Mouse (Mus musculus) mature B cell (primary cell): Measurements from ENCODE around the gene Cdk6.
"Not testable (repeated sequence)": the region's sequence is repeated elsewhere in the genome, so short reads cannot be mapped to it uniquely, and the experiment has no call there.

ENCODE experiments used
- in situ Hi-C: fragments of 300-500 bp; cut with MboI; formaldehyde crosslinking; loops from 2 replicates; pipeline ENCODE4 v1.14.3; 2019

Cdk6 gene

GRCm38 (mm10) chr5:3433131-3433700 is 91.9 kb downstream of the Cdk6 start:
- in situ Hi-C loops = not testable (repeated sequence)

- in situ Hi-C loops = not testable (repeated sequence)
These were observed 92.8 kb downstream of the Cdk6 start for GRCm38 (mm10) chr5:3434105-3434504.

- in situ Hi-C loops = not testable (repeated sequence)
These were observed 97.2 kb downstream of the Cdk6 start for GRCm38 (mm10) chr5:3438453-3439003.

GRCm38 (mm10) chr5:3439386-3439785 is 98.1 kb downstream of the Cdk6 start:
- in situ Hi-C loops = not testable (repeated sequence)

- in situ Hi-C loops = not testable (repeated sequence)
These were observed 101.2 kb downstream of the Cdk6 start for GRCm38 (mm10) chr5:3442524-3442923.

- in situ Hi-C loops = not testable (repeated sequence)
These were observed 109.9 kb downstream of the Cdk6 start for GRCm38 (mm10) chr5:3451233-3451632.

- in situ Hi-C loops = not testable (repeated sequence)
These were observed 112.7 kb downstream of the Cdk6 start for GRCm38 (mm10) chr5:3453946-3454345.

- in situ Hi-C loops = no loop called here
These were observed 119.6 kb downstream of the Cdk6 start for GRCm38 (mm10) chr5:3460907-3461306.

- in situ Hi-C loops = no loop called here
These were observed 120.1 kb downstream of the Cdk6 start for GRCm38 (mm10) chr5:3461401-3461800.

GRCm38 (mm10) chr5:3462897-3463757 is 121.8 kb downstream of the Cdk6 start:
- in situ Hi-C loops = no loop called here

- in situ Hi-C loops = no loop called here
These were observed 122.5 kb downstream of the Cdk6 start for GRCm38 (mm10) chr5:3463758-3464157.

GRCm38 (mm10) chr5:3466069-3466877 is 125.0 kb downstream of the Cdk6 start:
- in situ Hi-C loops = no loop called here

GRCm38 (mm10) chr5:3470866-3471265 is 129.6 kb downstream of the Cdk6 start:
- in situ Hi-C loops = no loop called here

- in situ Hi-C loops = no loop called here
These were observed 131.2 kb downstream of the Cdk6 start for GRCm38 (mm10) chr5:3472311-3473156.

- in situ Hi-C loops = no loop called here
These were observed 136.4 kb downstream of the Cdk6 start for GRCm38 (mm10) chr5:3477711-3478110.

- in situ Hi-C loops = no loop called here
These were observed 136.9 kb downstream of the Cdk6 start for GRCm38 (mm10) chr5:3478216-3478615.

- in situ Hi-C loops = no loop called here
These were observed 137.9 kb downstream of the Cdk6 start for GRCm38 (mm10) chr5:3479016-3479795.

- in situ Hi-C loops = no loop called here
These were observed 139.5 kb downstream of the Cdk6 start for GRCm38 (mm10) chr5:3480637-3481395.

- in situ Hi-C loops = no loop called here
These were observed 141.2 kb downstream of the Cdk6 start for GRCm38 (mm10) chr5:3482474-3482873.
